Mouse (Mus musculus) lung, postnatal 10 days (tissue): Measurements from ENCODE around the gene Slc25a51.

ENCODE experiments used
- DNase-seq: peaks from one replicate; pipeline ENCODE4 v3.0.0; 2021

Gene Slc25a51

GRCm38 (mm10) chr4:45408427-45409132 is at the start of gene Slc25a51:
TSS of gene Slc25a51 (minus strand) at chr4:45408766.
- DNase-seq: peak; percentile 92

GRCm38 (mm10) chr4:45457543-45457942 is 49.0 kb upstream of the Slc25a51 start:
- DNase-seq: no peak

- DNase-seq: no peak
These were observed 46.4 kb upstream of the Slc25a51 start for GRCm38 (mm10) chr4:45455001-45455400.

GRCm38 (mm10) chr4:45453271-45453851 is 44.8 kb upstream of the Slc25a51 start:
- DNase-seq: peak; percentile 54

GRCm38 (mm10) chr4:45452569-45453111 is 44.1 kb upstream of the Slc25a51 start:
- DNase-seq: peak; percentile 75

GRCm38 (mm10) chr4:45449012-45449411 is 40.4 kb upstream of the Slc25a51 start:
- no peak for DNase-seq

- no peak for DNase-seq
These were observed 39.9 kb upstream of the Slc25a51 start for GRCm38 (mm10) chr4:45448481-45448880.

- peak; percentile 42 for DNase-seq
These were observed 38.6 kb upstream of the Slc25a51 start for GRCm38 (mm10) chr4:45447196-45447595.

- no peak for DNase-seq
These were observed 36.7 kb upstream of the Slc25a51 start for GRCm38 (mm10) chr4:45445235-45445634.

- DNase-seq: no peak
These were observed 36.2 kb upstream of the Slc25a51 start for GRCm38 (mm10) chr4:45444813-45445212.

- DNase-seq: no peak
These were observed 35.1 kb upstream of the Slc25a51 start for GRCm38 (mm10) chr4:45443652-45444051.

GRCm38 (mm10) chr4:45442237-45442636 is 33.7 kb upstream of the Slc25a51 start:
- DNase-seq: no peak

GRCm38 (mm10) chr4:45441778-45442177 is 33.2 kb upstream of the Slc25a51 start:
- no peak for DNase-seq

- no peak for DNase-seq
These were observed 30.7 kb upstream of the Slc25a51 start for GRCm38 (mm10) chr4:45439281-45439680.

GRCm38 (mm10) chr4:45437010-45437409 is 28.4 kb upstream of the Slc25a51 start:
- DNase-seq: no peak

- no peak for DNase-seq
These were observed 27.9 kb upstream of the Slc25a51 start for GRCm38 (mm10) chr4:45436383-45436913.

- DNase-seq: peak; percentile 41
These were observed 27.3 kb upstream of the Slc25a51 start for GRCm38 (mm10) chr4:45435899-45436298.

GRCm38 (mm10) chr4:45434681-45435080 is 26.1 kb upstream of the Slc25a51 start:
- no peak for DNase-seq

GRCm38 (mm10) chr4:45434071-45434470 is 25.5 kb upstream of the Slc25a51 start:
- DNase-seq: no peak

- no peak for DNase-seq
These were observed 23.2 kb upstream of the Slc25a51 start for GRCm38 (mm10) chr4:45431806-45432205.

- DNase-seq: no peak
These were observed 22.8 kb upstream of the Slc25a51 start for GRCm38 (mm10) chr4:45431316-45431715.

- DNase-seq: no peak
These were observed 20.9 kb upstream of the Slc25a51 start for GRCm38 (mm10) chr4:45429451-45429850.

- no peak for DNase-seq
These were observed 18.3 kb upstream of the Slc25a51 start for GRCm38 (mm10) chr4:45426724-45427457.
